Mouse (Mus musculus) heart, embryonic 12.5 days (tissue): ENCODE measurements at regions not wholly inside any gene's neighbourhood (a gene's known extent, or its start where the extent isn't known, plus 50 kb on each side); places are given as distances from the start of the nearest gene placed in this dataset.

ENCODE experiments used
- ATAC-seq: fragments of 200-750 bp; cut with Nextera tagmentation; 2 replicates; pipeline ENCODE4 v1.8.0; 2017; ENCODE audit warnings: moderate TSS enrichment, moderate library complexity; ENCODE audit not compliant: insufficient number of reproducible peaks, low FRiP score
- H3K27ac ChIP-seq: fragments of 300-500 bp; sonication (generic); 2 replicates; pipeline ENCODE4 v1.5.1; 2016; ENCODE audit warnings: mild to moderate bottlenecking, moderate library complexity; ENCODE audit not compliant: poor library complexity, severe bottlenecking
- H3K27me3 ChIP-seq: fragments of 300-500 bp; sonication (generic); replicated peaks from 2 replicates; pipeline ENCODE4 v1.6.1; 2016; ENCODE audit warnings: mild to moderate bottlenecking, moderate library complexity
- H3K36me3 ChIP-seq: fragments of 300-500 bp; sonication (generic); 2 replicates; pipeline ENCODE4 v1.6.1; 2016; ENCODE audit warnings: mild to moderate bottlenecking, moderate library complexity
- H3K4me1 ChIP-seq: fragments of 300-500 bp; sonication (generic); replicated peaks from 2 replicates; pipeline ENCODE4 v1.6.1; 2016; ENCODE audit warnings: mild to moderate bottlenecking
- H3K4me2 ChIP-seq: fragments of 300-500 bp; sonication (generic); 2 replicates; pipeline ENCODE4 v1.6.1; 2016; ENCODE audit warnings: mild to moderate bottlenecking, moderate library complexity
- H3K4me3 ChIP-seq: fragments of 300-500 bp; sonication (generic); 2 replicates; pipeline ENCODE4 v1.5.1; 2016; ENCODE audit warnings: mild to moderate bottlenecking
- H3K9ac ChIP-seq: fragments of 300-500 bp; sonication (generic); 2 replicates; pipeline ENCODE4 v1.6.1; 2016; ENCODE audit warnings: mild to moderate bottlenecking, moderate library complexity
- H3K9me3 ChIP-seq: fragments of 300-500 bp; sonication (generic); replicated peaks from 2 replicates; pipeline ENCODE4 v1.6.1; 2016; ENCODE audit warnings: mild to moderate bottlenecking, moderate library complexity
- WGBS: fragments of 180-500 bp; shearing (Covaris S2); methylation state at CpG from one replicate; pipeline ENCODE4 v1.1.7; 2016; 5-methylcytosine and 5-hydroxymethylcytosine counted together

- WGBS, result 22% methylated on average over 11 of the region's 11 CpGs
- Histone ChIP-seq H3K4me2 (no peak overlapping the region; the same call in 1 of the 2 replicates), H3K9me3 (no peaks in the 10 kb centered on the region), H3K9ac (no peak overlapping the region), H3K27ac (no peak overlapping the region), H3K4me3 (no peak overlapping the region), H3K36me3 (no peaks in the 10 kb centered on the region), H3K27me3 (no peaks in the 10 kb centered on the region), H3K4me1 (no peaks in the 10 kb centered on the region)
- ATAC-seq, result no peak
Observed at GRCm38 (mm10) chr17:63803599-63803998, 59.3 kb upstream of the Fer start.

GRCm38 (mm10) chr17:63804416-63804815 is 58.4 kb upstream of the Fer start:
- Histone ChIP-seq H3K4me3 (no peak overlapping the region), H3K27me3 (no peaks in the 10 kb centered on the region), H3K9ac (no peak overlapping the region), H3K4me1 (no peaks in the 10 kb centered on the region), H3K9me3 (no peaks in the 10 kb centered on the region), H3K36me3 (no peaks in the 10 kb centered on the region), H3K4me2 (no peak overlapping the region), H3K27ac (no peak overlapping the region)
- WGBS, result 94% methylated on average over 4 of the region's 4 CpGs
- ATAC-seq, result no peak

GRCm38 (mm10) chr17:63806360-63806759 is 56.5 kb upstream of the Fer start:
- ATAC-seq, result no peak
- Histone ChIP-seq H3K9ac (no peak overlapping the region), H3K36me3 (no peaks in the 10 kb centered on the region), H3K4me2 (no peak overlapping the region), H3K27me3 (no peaks in the 10 kb centered on the region), H3K4me3 (no peak overlapping the region), H3K9me3 (no peaks in the 10 kb centered on the region), H3K27ac (no peak overlapping the region), H3K4me1 (no peaks in the 10 kb centered on the region)
- WGBS, result 86% methylated on average over 10 of the region's 10 CpGs

- 84% methylated on average over 9 of the region's 9 CpGs for WGBS
- H3K27ac ChIP-seq, result no peak overlapping the region
Observed at GRCm38 (mm10) chr17:63807590-63808228, 55.2 kb upstream of the Fer start.

GRCm38 (mm10) chr17:63808756-63809155 is 54.1 kb upstream of the Fer start:
- Histone ChIP-seq H3K4me2 (no peak overlapping the region), H3K36me3 (no peaks in the 10 kb centered on the region), H3K9ac (no peak overlapping the region), H3K27ac (no peak overlapping the region), H3K4me3 (no peak overlapping the region), H3K9me3 (no peaks in the 10 kb centered on the region), H3K4me1 (peaks cover 6% of the 10 kb centered on the region), H3K27me3 (no peaks in the 10 kb centered on the region)
- no peak for ATAC-seq
- 72% methylated on average over 6 of the region's 6 CpGs for WGBS

More at GRCm38 (mm10) chr17:63807590-63808228, 55.2 kb upstream of the Fer start:
- H3K9ac ChIP-seq, result no peak overlapping the region
- ATAC-seq, result no peak
- no peaks in the 10 kb centered on the region for H3K27me3 ChIP-seq
- H3K4me2 ChIP-seq, result no peak overlapping the region
- H3K36me3 ChIP-seq, result no peaks in the 10 kb centered on the region
- peaks cover 5% of the 10 kb centered on the region for H3K4me1 ChIP-seq
- no peak overlapping the region for H3K4me3 ChIP-seq
- H3K9me3 ChIP-seq, result no peaks in the 10 kb centered on the region

GRCm38 (mm10) chr17:63811246-63811785 is 51.5 kb upstream of the Fer start:
- Histone ChIP-seq H3K4me3 (no peak overlapping the region), H3K4me1 (peaks cover 6% of the 10 kb centered on the region), H3K27ac (no peak overlapping the region), H3K9ac (no peak overlapping the region), H3K27me3 (no peaks in the 10 kb centered on the region), H3K36me3 (no peaks in the 10 kb centered on the region), H3K4me2 (no peak overlapping the region), H3K9me3 (no peaks in the 10 kb centered on the region)
- 43% methylated on average over 9 of the region's 9 CpGs for WGBS
- ATAC-seq, result no peak

GRCm38 (mm10) chr17:63812586-63812985 is 50.3 kb upstream of the Fer start:
- no peaks in the 10 kb centered on the region for H3K36me3 ChIP-seq
- no peak for ATAC-seq
- H3K9me3 ChIP-seq, result no peaks in the 10 kb centered on the region
- no peak overlapping the region for H3K4me2 ChIP-seq
- peaks cover 6% of the 10 kb centered on the region for H3K4me1 ChIP-seq
- H3K27ac ChIP-seq, result no peak overlapping the region
- no peak overlapping the region for H3K9ac ChIP-seq
- no peaks in the 10 kb centered on the region for H3K27me3 ChIP-seq
- H3K4me3 ChIP-seq, result no peak overlapping the region
- WGBS, result 58% methylated on average over 3 of the region's 3 CpGs
